Mouse (Mus musculus) liver, postnatal 0 days (tissue): ENCODE data around the gene Qdpr. TPM values are rescaled to one million over a fixed set of nuclear protein-coding genes. Genes with fewer than 3 reads are reported as not detected.
A peak's percentile ranks its signal among the peaks of the same experiment; 100 is the strongest.

Experiments used
- ATAC-seq: fragments of 200-750 bp; cut with Nextera tagmentation; 2 replicates; pipeline ENCODE4 v1.8.0; 2017; ENCODE audit warnings: mild to moderate bottlenecking, moderate library complexity
- DNase-seq: peaks from one replicate; pipeline ENCODE4 v3.0.0-alpha.2; 2016
- H3K27ac ChIP-seq: fragments of 300-500 bp; sonication (generic); 2 replicates; pipeline ENCODE4 v1.5.1; 2014; ENCODE audit warnings: antibody characterized with exemption, moderate library complexity, mild to moderate bottlenecking, low read depth
- H3K27me3 ChIP-seq: fragments of 300-500 bp; sonication (generic); 2 replicates; pipeline ENCODE4 v1.6.1; 2014; ENCODE audit warnings: low read length, control low read depth, mixed read lengths; ENCODE audit not compliant: insufficient read depth
- H3K36me3 ChIP-seq: fragments of 300-500 bp; sonication (generic); replicated peaks from 2 replicates; pipeline ENCODE4 v1.6.1; 2014; ENCODE audit warnings: mild to moderate bottlenecking, control low read depth, low read length, moderate library complexity, mixed read lengths; ENCODE audit not compliant: insufficient read depth
- H3K4me1 ChIP-seq: fragments of 300-500 bp; sonication (generic); 2 replicates; pipeline ENCODE4 v1.6.1; 2014; ENCODE audit warnings: antibody characterized with exemption, mild to moderate bottlenecking, control low read depth; ENCODE audit not compliant: insufficient read depth
- H3K4me2 ChIP-seq: fragments of 300-500 bp; sonication (generic); 2 replicates; pipeline ENCODE4 v1.6.1; 2014; ENCODE audit warnings: low read depth, mild to moderate bottlenecking, low read length, moderate library complexity, mixed read lengths
- H3K4me3 ChIP-seq: fragments of 300-500 bp; sonication (generic); 2 replicates; pipeline ENCODE4 v1.5.1; 2014; ENCODE audit warnings: low read depth, low read length
- H3K9ac ChIP-seq: fragments of 300-500 bp; sonication (generic); replicated peaks from 2 replicates; pipeline ENCODE4 v1.6.1; 2014; ENCODE audit warnings: mild to moderate bottlenecking, moderate library complexity
- H3K9me3 ChIP-seq: fragments of 300-500 bp; sonication (generic); 2 replicates; pipeline ENCODE4 v1.6.1; 2016; ENCODE audit warnings: mild to moderate bottlenecking, control low read depth, low read length, mixed read lengths
- CTCF ChIP-seq: sonication (generic); IDR thresholded peaks from 2 replicates; pipeline ENCODE4 v1.5.1; 2016; ENCODE audit warnings: antibody characterized with exemption, low read depth
- EP300 ChIP-seq: IDR thresholded peaks from 2 replicates; pipeline ENCODE4 v1.6.1; 2016; ENCODE audit warnings: antibody characterized with exemption, low read depth, mild to moderate bottlenecking
- WGBS: fragments of 180-500 bp; shearing (Covaris S2); extraction: QIAGEN DNeasy Blood & Tissue Kit; methylation state at CpG from one replicate; pipeline ENCODE4 v1.1.7; 2014; ENCODE audit not compliant: insufficient replicate concordance; 5-methylcytosine and 5-hydroxymethylcytosine counted together
- polyA plus RNA-seq: library from polyadenylated mRNA; unstranded; fragments of >200 nt; fragmentation: Nextera tagmentation; extraction: Ambion mirVana; gene quantifications from 2 replicates; pipeline ENCODE4 v1.2.1, GENCODE M21; 2015

Qdpr gene
- polyA plus RNA-seq, 1 experiment from 2014 or later, result 202 TPM

- no peak overlapping the region for H3K9ac ChIP-seq
- no peak for TF ChIP-seq CTCF
- TF ChIP-seq EP300, result no peak
- H3K27ac ChIP-seq, result no peak overlapping the region
- H3K4me3 ChIP-seq, result no peak overlapping the region
- H3K27me3 ChIP-seq, result 0 out of 2 replicates have a peak, but pooled peaks cover 2% of the 10 kb centered on the region
- DNase-seq (no peak), ATAC-seq (no peak)
- 29% methylated on average over 7 of the region's 7 CpGs for WGBS
- no peaks in the 10 kb centered on the region for H3K36me3 ChIP-seq
- no peak overlapping the region for H3K4me2 ChIP-seq
- H3K9me3 ChIP-seq, result no peaks in the 10 kb centered on the region
- H3K4me1 ChIP-seq, result peaks cover 3% of the 10 kb centered on the region; the same call in 1 of the 2 replicates
Measured at GRCm38 (mm10) chr5:45472880-45473450, 22.9 kb upstream of the Qdpr start.

DNA sequence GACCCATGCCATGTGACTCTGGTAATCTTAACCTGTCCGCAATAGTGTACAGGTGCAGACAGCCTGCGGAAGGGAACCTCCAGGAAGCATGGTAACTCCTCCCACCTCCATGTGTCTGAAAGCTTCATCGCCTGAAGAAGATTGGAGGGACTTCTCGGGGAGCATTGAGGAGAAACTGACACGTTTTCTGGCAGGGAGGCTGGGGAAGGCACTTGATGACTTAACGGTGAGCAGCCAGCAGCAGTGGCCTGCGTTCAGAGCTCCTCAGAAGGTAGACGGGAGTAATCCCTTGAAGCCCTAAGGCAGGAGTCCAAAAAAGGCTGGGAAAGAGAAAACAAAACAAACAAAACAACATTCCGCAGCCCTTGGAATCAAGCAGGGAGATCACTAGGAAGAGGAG, 4.4 kb upstream of the Qdpr start:
- no peak for DNase-seq
- H3K27ac ChIP-seq, result no peak overlapping the region
- H3K36me3 ChIP-seq, result no peaks in the 10 kb centered on the region
- no peak for ATAC-seq
- H3K9me3 ChIP-seq, result no peaks in the 10 kb centered on the region
- H3K9ac ChIP-seq, result no peak overlapping the region
- H3K4me3 ChIP-seq, result no peak overlapping the region
- no peaks in the 10 kb centered on the region for H3K27me3 ChIP-seq
- no peak overlapping the region for H3K4me2 ChIP-seq
- TF ChIP-seq EP300, result no peak
- H3K4me1 ChIP-seq, result no peaks in the 10 kb centered on the region; the same call in none of the 2 replicates
- WGBS, result 47% methylated on average over 9 of the region's 9 CpGs

GRCm38 (mm10) chr5:45453451-45453850, 3.4 kb upstream of the Qdpr start, which contains the start of gene Clrn2:
Clrn2 (plus strand) TSS chr5:45453751.
- Histone ChIP-seq H3K4me2 (no peak within 1 kb of the TSS), H3K27me3 (no peaks in the 10 kb centered on the region), H3K4me1 (peaks cover 7% of the 10 kb centered on the region), H3K36me3 (no peaks in the 10 kb centered on the region), H3K27ac (no peak within 1 kb of the TSS), H3K9ac (no peak within 1 kb of the TSS), H3K4me3 (no peak within 1 kb of the TSS), H3K9me3 (no peaks in the 10 kb centered on the region)
- DNase-seq (no peak), ATAC-seq (no peak)
- TF ChIP-seq CTCF, result no peak
- no peak for TF ChIP-seq EP300
- 74% methylated on average over 6 of the region's 6 CpGs for WGBS

DNA sequence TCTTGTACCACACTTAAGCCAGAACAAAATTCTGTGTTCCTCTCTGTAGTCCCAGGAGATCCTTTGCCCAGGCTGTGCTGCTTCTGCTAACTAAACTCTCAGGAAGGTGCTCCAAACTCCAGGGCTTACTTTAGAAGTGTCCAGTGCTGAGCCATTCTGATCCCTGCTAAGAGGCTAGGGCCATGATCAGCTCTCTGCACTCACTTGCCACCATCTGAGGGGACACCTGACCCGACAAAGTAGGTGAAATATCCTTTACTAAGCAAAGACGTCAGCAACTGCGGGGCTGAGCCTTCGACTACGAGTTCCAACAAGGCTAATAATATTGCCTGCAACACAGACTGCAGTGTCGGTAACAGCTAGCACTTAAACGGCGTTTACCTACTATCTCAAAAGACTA, 830 bp downstream of the Qdpr start:
- 1% methylated on average over 8 of the region's 8 CpGs for WGBS
- peak; percentile 26 for DNase-seq
- no peak for TF ChIP-seq EP300
- no peak for TF ChIP-seq CTCF
- H3K27me3 ChIP-seq, result no peaks in the 10 kb centered on the region
- no peaks in the 10 kb centered on the region for H3K9me3 ChIP-seq
- peak overlapping the region; percentile 79 for H3K9ac ChIP-seq
- peaks cover 10% of the 10 kb centered on the region for H3K4me1 ChIP-seq
- H3K4me2 ChIP-seq, result peak overlapping the region; percentile 88
- no peaks in the 10 kb centered on the region for H3K36me3 ChIP-seq
- no peak for ATAC-seq
- H3K27ac ChIP-seq, result peak overlapping the region; percentile 98
- peak overlapping the region; percentile 69 for H3K4me3 ChIP-seq

GRCm38 (mm10) chr5:45448676-45449075, 1.4 kb downstream of the Qdpr start:
- peaks cover 10% of the 10 kb centered on the region for H3K4me1 ChIP-seq
- no peaks in the 10 kb centered on the region for H3K9me3 ChIP-seq
- TF ChIP-seq EP300, result no peak
- H3K36me3 ChIP-seq, result no peaks in the 10 kb centered on the region
- no peak for ATAC-seq
- 52% methylated on average over 5 of the region's 5 CpGs for WGBS
- H3K4me3 ChIP-seq, result peak overlapping the region; percentile 69
- peak overlapping the region; percentile 88 for H3K4me2 ChIP-seq
- H3K27me3 ChIP-seq, result no peaks in the 10 kb centered on the region
- no peak for DNase-seq
- peak overlapping the region; percentile 98 for H3K27ac ChIP-seq
- peak overlapping the region; percentile 79 for H3K9ac ChIP-seq

- Histone ChIP-seq H3K9ac (no peak overlapping the region), H3K4me2 (0 out of 2 replicates have a peak overlapping the region, but pooled peaks have one; percentile 13), H3K27me3 (no peaks in the 10 kb centered on the region), H3K27ac (peak overlapping the region; percentile 66), H3K4me3 (no peak overlapping the region), H3K4me1 (peaks cover 10% of the 10 kb centered on the region), H3K36me3 (0 out of 2 replicates have a peak, but pooled peaks cover 4% of the 10 kb centered on the region), H3K9me3 (no peaks in the 10 kb centered on the region)
- DNase-seq (peak; percentile 58), ATAC-seq (peak; percentile 90)
- TF ChIP-seq EP300, result peak; percentile 8; the same call in 1 of the 2 replicates
- no peak for TF ChIP-seq CTCF
- WGBS, result 67% methylated on average over 8 of the region's 8 CpGs
Measured at GRCm38 (mm10) chr5:45444130-45444832, 5.8 kb downstream of the Qdpr start.
